Mouse (Mus musculus): Measurements from ENCODE around the gene Zswim3.

DNA sequence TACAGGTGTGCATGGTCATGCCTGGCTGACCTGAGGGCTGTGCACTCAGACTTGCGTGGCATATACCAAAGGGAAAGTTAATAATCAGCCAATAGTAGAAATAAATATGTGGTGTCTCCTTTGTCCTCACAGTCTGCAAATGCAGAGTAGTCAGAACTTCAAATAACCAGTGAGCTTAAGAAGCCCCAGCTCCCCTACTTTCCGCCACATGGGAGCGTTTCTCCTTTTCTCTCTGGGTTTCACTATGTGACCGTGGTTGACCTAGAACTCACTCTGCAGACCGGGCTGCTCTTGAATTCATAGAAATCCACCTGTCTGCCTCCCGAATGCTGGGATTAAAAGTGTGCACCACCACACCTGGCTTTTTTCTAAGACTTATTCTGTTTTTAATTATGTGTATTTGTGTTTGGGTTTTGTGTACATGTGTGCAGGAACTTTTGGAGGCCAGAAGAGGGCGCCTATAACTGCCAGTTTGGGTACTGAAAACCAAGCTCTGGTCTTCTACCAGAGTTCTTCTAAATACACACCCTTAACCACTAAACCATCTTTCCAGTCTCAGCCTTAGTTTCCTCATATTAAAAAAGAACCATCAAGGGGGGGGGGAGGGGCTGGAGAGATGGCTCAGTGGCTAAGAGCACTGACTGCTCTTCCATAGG, 20.8 kb upstream of the Zswim3 start:
- TF ChIP-seq POLR2A (IDR thresholded peaks at IDR 0.05; ENCODE audit: low read depth, low read length) (no peak), CTCF (IDR thresholded peaks at IDR 0.05; ENCODE audit: extremely low read depth, insufficient read depth, insufficient read length, insufficient replicate concordance) (no peak)

Measured in spleen, adult 2 months (tissue).